Mouse (Mus musculus) hindbrain, embryonic 11.5 days (tissue): Measurements from ENCODE around the gene Rdh7. TPM values are rescaled to one million over a fixed set of nuclear protein-coding genes. Genes with fewer than 3 reads are reported as not detected.
"Not testable (repeated sequence)": the region's sequence is repeated elsewhere in the genome, so short reads cannot be mapped to it uniquely, and the experiment has no call there.

Experiments
- ATAC-seq: fragments of 200-750 bp; cut with Nextera tagmentation; 2 replicates; pipeline ENCODE4 v1.8.0; 2017; ENCODE audit warnings: mild to moderate bottlenecking, moderate TSS enrichment, moderate library complexity; ENCODE audit not compliant: low FRiP score
- DNase-seq: peaks from one replicate; pipeline ENCODE4 v3.0.0-alpha.2; 2015; ENCODE audit warnings: low spot score
- H3K27ac ChIP-seq: fragments of 300-500 bp; sonication (generic); 2 replicates; pipeline ENCODE4 v1.5.1; 2014; ENCODE audit warnings: mild to moderate bottlenecking, low read depth, low read length
- H3K27me3 ChIP-seq: fragments of 300-500 bp; sonication (generic); 2 replicates; pipeline ENCODE4 v1.6.1; 2014; ENCODE audit warnings: mild to moderate bottlenecking, low read length, moderate library complexity, mixed read lengths; ENCODE audit not compliant: control insufficient read depth, insufficient read depth
- H3K36me3 ChIP-seq: fragments of 300-500 bp; sonication (generic); 2 replicates; pipeline ENCODE4 v1.6.1; 2014; ENCODE audit warnings: mild to moderate bottlenecking, low read length, moderate library complexity, mixed read lengths; ENCODE audit not compliant: control insufficient read depth, insufficient read depth
- H3K4me1 ChIP-seq: fragments of 300-500 bp; sonication (generic); replicated peaks from 2 replicates; pipeline ENCODE4 v1.6.1; 2014; ENCODE audit warnings: low read length, mixed read lengths; ENCODE audit not compliant: control insufficient read depth, insufficient read depth
- H3K4me2 ChIP-seq: fragments of 300-500 bp; sonication (generic); replicated peaks from 2 replicates; pipeline ENCODE4 v1.6.1; 2014; ENCODE audit warnings: mild to moderate bottlenecking, low read depth, low read length
- H3K4me3 ChIP-seq: fragments of 300-500 bp; sonication (generic); 2 replicates; pipeline ENCODE4 v1.5.1; 2014; ENCODE audit warnings: low read depth, low read length
- H3K9ac ChIP-seq: fragments of 300-500 bp; sonication (generic); 2 replicates; pipeline ENCODE4 v1.6.1; 2014; ENCODE audit warnings: low read depth, low read length
- H3K9me3 ChIP-seq: fragments of 300-500 bp; sonication (generic); 2 replicates; pipeline ENCODE4 v1.6.1; 2016; ENCODE audit warnings: low read length; ENCODE audit not compliant: control insufficient read depth
- WGBS: fragments of 180-500 bp; shearing (Covaris S2); extraction: QIAGEN DNeasy Blood & Tissue Kit; methylation state at CpG from one replicate; pipeline ENCODE4 v1.1.7; 2014; 5-methylcytosine and 5-hydroxymethylcytosine counted together
- polyA plus RNA-seq: library from polyadenylated mRNA; unstranded; fragments of >200 nt; fragmentation: Nextera tagmentation; extraction: Ambion mirVana; gene quantifications from 2 replicates; pipeline ENCODE4 v1.2.1, GENCODE M21; 2014

The Rdh7 gene
- polyA plus RNA-seq, 1 experiment from 2014 or later: not detected

- not testable (repeated sequence) for H3K4me1 ChIP-seq, DNase-seq, H3K36me3 ChIP-seq, H3K9ac ChIP-seq, H3K9me3 ChIP-seq, H3K4me3 ChIP-seq, H3K27me3 ChIP-seq, H3K4me2 ChIP-seq, H3K27ac ChIP-seq, ATAC-seq
- 95% methylated on average over 5 of the region's 5 CpGs for WGBS
Observed at GRCm38 (mm10) chr10:127845945-127846344, 42.7 kb downstream of the Rdh7 start.

- ATAC-seq (no peak), DNase-seq (no peak)
- 73% methylated on average over 2 of the region's 2 CpGs for WGBS
- no peaks in the 10 kb centered on the region for H3K36me3 ChIP-seq
- H3K27me3 ChIP-seq: no peaks in the 10 kb centered on the region
- H3K27ac ChIP-seq: no peak overlapping the region
- H3K4me2 ChIP-seq: no peak overlapping the region
- H3K4me3 ChIP-seq: no peak overlapping the region
- H3K9ac ChIP-seq: no peak overlapping the region
- no peaks in the 10 kb centered on the region for H3K4me1 ChIP-seq
- H3K9me3 ChIP-seq: no peaks in the 10 kb centered on the region
Observed at GRCm38 (mm10) chr10:127840776-127841175, 47.8 kb downstream of the Rdh7 start.

- Histone ChIP-seq H3K4me1 (no peaks in the 10 kb centered on the region), H3K9ac (no peak overlapping the region), H3K4me2 (no peak overlapping the region), H3K4me3 (no peak overlapping the region), H3K27ac (no peak overlapping the region), H3K36me3 (no peaks in the 10 kb centered on the region), H3K9me3 (no peaks in the 10 kb centered on the region), H3K27me3 (no peaks in the 10 kb centered on the region)
- 84% methylated on average over 2 of the region's 2 CpGs for WGBS
- DNase-seq: no peak
- no peak for ATAC-seq
Observed at GRCm38 (mm10) chr10:127838539-127838938, 50.1 kb downstream of the Rdh7 start.

GRCm38 (mm10) chr10:127837793-127838192, 50.8 kb downstream of the Rdh7 start:
- not testable (repeated sequence) for H3K27me3 ChIP-seq, H3K36me3 ChIP-seq, H3K9me3 ChIP-seq, H3K4me2 ChIP-seq, H3K4me1 ChIP-seq, H3K27ac ChIP-seq, DNase-seq, ATAC-seq, H3K4me3 ChIP-seq, H3K9ac ChIP-seq
- WGBS: 98% methylated on average over 5 of the region's 5 CpGs

GRCm38 (mm10) chr10:127835292-127835691, 53.3 kb downstream of the Rdh7 start:
- Histone ChIP-seq H3K9me3 (no peaks in the 10 kb centered on the region), H3K4me2 (no peak overlapping the region), H3K27ac (no peak overlapping the region), H3K36me3 (no peaks in the 10 kb centered on the region), H3K9ac (no peak overlapping the region), H3K27me3 (no peaks in the 10 kb centered on the region), H3K4me3 (no peak overlapping the region), H3K4me1 (no peaks in the 10 kb centered on the region)
- WGBS: 88% methylated on average over 5 of the region's 5 CpGs
- DNase-seq: no peak
- ATAC-seq: no peak

- not testable (repeated sequence) for H3K4me1 ChIP-seq, H3K9ac ChIP-seq, H3K4me3 ChIP-seq, ATAC-seq, H3K9me3 ChIP-seq, DNase-seq, H3K4me2 ChIP-seq, H3K36me3 ChIP-seq, H3K27me3 ChIP-seq, H3K27ac ChIP-seq
- WGBS: 94% methylated on average over 1 of the region's 1 CpGs
Observed at GRCm38 (mm10) chr10:127834186-127834585, 54.4 kb downstream of the Rdh7 start.

Other genes with a start within 250 kb of the Rdh7 start
- gene Stat6, start 245.8 kb downstream of the Rdh7 start, polyA plus RNA-seq: 6.0 and 6.9 TPM in 2 replicates
- gene Nemp1, start 221.9 kb downstream of the Rdh7 start, polyA plus RNA-seq: 8.6 and 9.3 TPM in 2 replicates
- 4.3 and 4.9 TPM in 2 replicates for gene Nab2, start 220.2 kb downstream of the Rdh7 start, polyA plus RNA-seq
- 0.45 and 0.57 TPM in 2 replicates for gene Myo1a, start 183.6 kb downstream of the Rdh7 start, polyA plus RNA-seq
- not detected in 2 replicates for gene Tac2, start 164.3 kb downstream of the Rdh7 start, polyA plus RNA-seq
- gene Zbtb39, start 149.3 kb downstream of the Rdh7 start, polyA plus RNA-seq: 7.2 and 9.3 TPM in 2 replicates
- gene Gpr182, start 137.1 kb downstream of the Rdh7 start, polyA plus RNA-seq: 0.25 and 0.63 TPM in 2 replicates
- 0.05 TPM in 1 of 2 replicates, not detected in the other for gene Rdh1, start 129.1 kb downstream of the Rdh7 start, polyA plus RNA-seq
- not detected in 2 replicates for gene Rdh16f1, start 129.0 kb downstream of the Rdh7 start, polyA plus RNA-seq
- gene Rdh9, start 112.4 kb downstream of the Rdh7 start, polyA plus RNA-seq: 0.06 TPM in 1 of 2 replicates, not detected in the other
- 0.06 TPM in 1 of 2 replicates, not detected in the other for gene Rdh16, start 87.7 kb downstream of the Rdh7 start, polyA plus RNA-seq
- not detected in 2 replicates for gene Rdh19, start 38.9 kb downstream of the Rdh7 start, polyA plus RNA-seq
- not detected in 2 replicates for gene Rdh16f2, start 22.3 kb downstream of the Rdh7 start, polyA plus RNA-seq
- gene Sdr9c7, start 9.7 kb upstream of the Rdh7 start, polyA plus RNA-seq: not detected in 2 replicates
- not detected in 2 replicates for gene Hsd17b6, start 118.8 kb upstream of the Rdh7 start, polyA plus RNA-seq
- 87.8 and 88.3 TPM in 2 replicates for gene Prim1, start 126.4 kb upstream of the Rdh7 start, polyA plus RNA-seq
- gene Naca, start 146.8 kb upstream of the Rdh7 start, polyA plus RNA-seq: 858 and 879 TPM in 2 replicates
- gene Ptges3, start 170.1 kb upstream of the Rdh7 start, polyA plus RNA-seq: 590 and 626 TPM in 2 replicates
- gene Atp5b, start 194.5 kb upstream of the Rdh7 start, polyA plus RNA-seq: 2,416 and 2,461 TPM in 2 replicates
- 20.0 and 37.6 TPM in 2 replicates for gene Baz2a, start 202.8 kb upstream of the Rdh7 start, polyA plus RNA-seq